25 mouse cellular contexts compared by ENCODE assay signal in genomic region chr19:26994586-26995352, GRCm38 (mm10).
DNase-seq lines count a peak whose midpoint lies in the region; ATAC-seq and TF ChIP-seq lines count a peak whose summit lies in the region.
"Had no signal": no experiment of that assay in that cellular context is flagged by ENCODE, and none has a peak within 500 bp of the region (broad histone marks: within the 10 kb centered on the region; RNA-seq: fewer than 3 reads in every experiment).

No protein-coding gene starts in this region.

- no peak overlapping the region for H3K9ac ChIP-seq in hindbrain, postnatal 0 days (replicated peaks; ENCODE audit: low read length)
- H3K9ac ChIP-seq in hindbrain, embryonic 12.5 days: no peak overlapping the region
- H3K9ac ChIP-seq: heart, embryonic 12.5 days; limb, embryonic 13.5 days; liver, embryonic 12.5 days had no signal

- no peaks in the 10 kb centered on the region for H3K27me3 ChIP-seq in hindbrain, postnatal 0 days (ENCODE audit: insufficient read depth, low read length)
- no peaks in the 10 kb centered on the region for H3K27me3 ChIP-seq in hindbrain, embryonic 12.5 days
- H3K27me3 ChIP-seq: heart, embryonic 12.5 days; limb, embryonic 13.5 days; liver, embryonic 12.5 days had no signal

- no peak overlapping the region for H3K27ac ChIP-seq in hindbrain, postnatal 0 days
- no peak overlapping the region for H3K27ac ChIP-seq in hindbrain, embryonic 12.5 days
- peak overlapping the region; percentile 46; the same call in 1 of the 2 replicates for H3K27ac ChIP-seq in layer of hippocampus, adult 2 months
- H3K27ac ChIP-seq: embryonic facial prominence, embryonic 10.5 days; forebrain, embryonic 10.5 days; hindbrain, embryonic 10.5 days; limb, embryonic 13.5 days; liver, embryonic 12.5 days; midbrain, embryonic 10.5 days had no signal

- H3K36me3 ChIP-seq in hindbrain, postnatal 0 days (ENCODE audit: insufficient read depth, low read length): no peaks in the 10 kb centered on the region
- H3K36me3 ChIP-seq in hindbrain, embryonic 12.5 days: no peaks in the 10 kb centered on the region
- H3K36me3 ChIP-seq: embryonic facial prominence, embryonic 10.5 days; forebrain, embryonic 10.5 days; heart, embryonic 12.5 days; hindbrain, embryonic 10.5 days; limb, embryonic 13.5 days; liver, embryonic 12.5 days; midbrain, embryonic 10.5 days had no signal

- H3K4me2 ChIP-seq in hindbrain, postnatal 0 days (ENCODE audit: low read depth, low read length): no peak overlapping the region
- no peak overlapping the region for H3K4me2 ChIP-seq in hindbrain, embryonic 12.5 days (replicated peaks)
- H3K4me2 ChIP-seq: heart, embryonic 12.5 days; limb, embryonic 13.5 days; liver, embryonic 12.5 days had no signal

- DNase-seq in hindbrain, postnatal 0 days (ENCODE audit: low spot score): peak; percentile 10
- DNase-seq in layer of hippocampus, adult 2 months (ENCODE audit: low spot score in 2 of 2): no peak
- no peak for DNase-seq in layer of hippocampus, adult 18-20 months (ENCODE audit: low spot score in 2 of 2)
- DNase-seq in thymus, postnatal 0 days (ENCODE audit: low spot score): peak; percentile 12
- DNase-seq in thymus, postnatal 4 days: no peak
- peak; percentile 7 for DNase-seq in naive thymus-derived CD4-positive, alpha-beta T cell, adult 2 months (ENCODE audit: low read depth)
- no peak for DNase-seq in T-cell, adult 2 months (ENCODE audit: low spot score)
- DNase-seq: adrenal gland, postnatal 36 days; cerebellum, adult 11 months; cerebellum, adult 9-11 months; gastrocnemius, postnatal 25 days; heart, adult 18-20 months; heart, postnatal 10 days; kidney, adult 2 months; lung, postnatal 10 days had no signal

- 49% methylated on average over 4 of the region's 4 CpGs for WGBS in hindbrain, postnatal 0 days
- 70% methylated on average over 4 of the region's 4 CpGs for WGBS in hindbrain, embryonic 12.5 days

- no peaks in the 10 kb centered on the region for H3K4me1 ChIP-seq in hindbrain, postnatal 0 days (ENCODE audit: insufficient read depth, low read length)
- H3K4me1 ChIP-seq in hindbrain, embryonic 12.5 days: no peaks in the 10 kb centered on the region
- H3K4me1 ChIP-seq: embryonic facial prominence, embryonic 10.5 days; forebrain, embryonic 10.5 days; heart, embryonic 12.5 days; hindbrain, embryonic 10.5 days; limb, embryonic 13.5 days; liver, embryonic 12.5 days had no signal

- TF ChIP-seq CTCF in hindbrain, postnatal 0 days (IDR thresholded peaks at IDR 0.05; ENCODE audit: low read depth): no peak
- no peak for TF ChIP-seq CTCF in layer of hippocampus, adult 2 months (conservative IDR thresholded peaks at IDR 0.05)

- no peak overlapping the region for H3K4me3 ChIP-seq in hindbrain, postnatal 0 days (ENCODE audit: low read length)
- no peak overlapping the region for H3K4me3 ChIP-seq in hindbrain, embryonic 12.5 days
- no peak overlapping the region for H3K4me3 ChIP-seq in layer of hippocampus, adult 2 months
- H3K4me3 ChIP-seq: embryonic facial prominence, embryonic 10.5 days; forebrain, embryonic 10.5 days; heart, embryonic 12.5 days; hindbrain, embryonic 10.5 days; limb, embryonic 13.5 days; liver, embryonic 12.5 days; midbrain, embryonic 10.5 days had no signal

- ATAC-seq in hindbrain, postnatal 0 days: no peak
- ATAC-seq in hindbrain, embryonic 12.5 days (ENCODE audit: low FRiP score): no peak
- ATAC-seq: CD4-positive, CD25-positive, alpha-beta regulatory T cell, adult 4 months; inflammation-experienced regulatory T-cells, adult 6 months; liver, embryonic 12.5 days had no signal

- no peaks in the 10 kb centered on the region for H3K9me3 ChIP-seq in hindbrain, postnatal 0 days (ENCODE audit: low read length)
- no peaks in the 10 kb centered on the region for H3K9me3 ChIP-seq in hindbrain, embryonic 12.5 days (replicated peaks)
- H3K9me3 ChIP-seq: embryonic facial prominence, embryonic 10.5 days; forebrain, embryonic 10.5 days; heart, embryonic 12.5 days; hindbrain, embryonic 10.5 days; limb, embryonic 13.5 days; liver, embryonic 12.5 days; midbrain, embryonic 10.5 days had no signal

Comparison
In these comparisons a context has a peak if more than half of its experiments do, and no peak if none do; other contexts are left out.
1. DNase-seq: peak in hindbrain, postnatal 0 days (single experiment), thymus, postnatal 0 days (single experiment) and naive thymus-derived CD4-positive, alpha-beta T cell, adult 2 months (single experiment); none in layer of hippocampus, adult 2 months (0 of 2), layer of hippocampus, adult 18-20 months (0 of 2), thymus, postnatal 4 days (single experiment) and T-cell, adult 2 months (single experiment).